Mouse (Mus musculus): ENCODE results near the gene Rtn4rl1. TPM values are rescaled to one million over a fixed set of nuclear protein-coding genes. Genes with fewer than 3 reads are reported as not detected.

The Rtn4rl1 gene
- total RNA-seq, 2 experiments from 2014 or later: 0.15 to 0.37 TPM

GRCm38 (mm10) chr11:75183917-75184570, 9.5 kb upstream of the Rtn4rl1 start:
- no peak for ATAC-seq (replicated peaks; ENCODE audit: poor library complexity, severe bottlenecking)

- no peak for ATAC-seq (replicated peaks; ENCODE audit: poor library complexity, severe bottlenecking)
Measured at GRCm38 (mm10) chr11:75184573-75184972, 9.0 kb upstream of the Rtn4rl1 start.

GRCm38 (mm10) chr11:75184986-75185385, 8.6 kb upstream of the Rtn4rl1 start:
- no peak for ATAC-seq (replicated peaks; ENCODE audit: poor library complexity, severe bottlenecking)

- peak; percentile 14 for ATAC-seq (replicated peaks; ENCODE audit: poor library complexity, severe bottlenecking)
Measured at GRCm38 (mm10) chr11:75189713-75190370, 3.7 kb upstream of the Rtn4rl1 start.

- ATAC-seq (replicated peaks; ENCODE audit: poor library complexity, severe bottlenecking): peak; percentile 79
Measured at GRCm38 (mm10) chr11:75190371-75190724, 3.2 kb upstream of the Rtn4rl1 start.

GRCm38 (mm10) chr11:75190905-75191441, 2.6 kb upstream of the Rtn4rl1 start, which contains the start of gene Dph1:
Dph1 (minus strand) TSS chr11:75191241.
- ATAC-seq (replicated peaks; ENCODE audit: poor library complexity, severe bottlenecking): no peak

- no peak for ATAC-seq (replicated peaks; ENCODE audit: poor library complexity, severe bottlenecking)
Measured at GRCm38 (mm10) chr11:75191841-75192240, 1.7 kb upstream of the Rtn4rl1 start.

- ATAC-seq (replicated peaks; ENCODE audit: poor library complexity, severe bottlenecking): peak; percentile 43
Measured at GRCm38 (mm10) chr11:75192336-75193214, 1.0 kb upstream of the Rtn4rl1 start.

GRCm38 (mm10) chr11:75194121-75194849, 702 bp downstream of the Rtn4rl1 start:
- ATAC-seq (replicated peaks; ENCODE audit: poor library complexity, severe bottlenecking): no peak

- ATAC-seq (replicated peaks; ENCODE audit: poor library complexity, severe bottlenecking): peak; percentile 26
Measured at GRCm38 (mm10) chr11:75194850-75195461, 1.4 kb downstream of the Rtn4rl1 start.

GRCm38 (mm10) chr11:75196131-75196530, 2.5 kb downstream of the Rtn4rl1 start:
- no peak for ATAC-seq (replicated peaks; ENCODE audit: poor library complexity, severe bottlenecking)

- 0 out of 2 replicates have a peak, but pooled peaks have one; percentile 23 for ATAC-seq (replicated peaks; ENCODE audit: poor library complexity, severe bottlenecking)
Measured at GRCm38 (mm10) chr11:75197956-75198355, 4.4 kb downstream of the Rtn4rl1 start.

- no peak for ATAC-seq (replicated peaks; ENCODE audit: poor library complexity, severe bottlenecking)
Measured at GRCm38 (mm10) chr11:75198792-75199191, 5.2 kb downstream of the Rtn4rl1 start.

GRCm38 (mm10) chr11:75199951-75200350, 6.4 kb downstream of the Rtn4rl1 start:
- ATAC-seq (replicated peaks; ENCODE audit: poor library complexity, severe bottlenecking): no peak

GRCm38 (mm10) chr11:75200935-75201334, 7.4 kb downstream of the Rtn4rl1 start:
- ATAC-seq (replicated peaks; ENCODE audit: poor library complexity, severe bottlenecking): no peak

- no peak for ATAC-seq (replicated peaks; ENCODE audit: poor library complexity, severe bottlenecking)
Measured at GRCm38 (mm10) chr11:75201721-75202120, 8.1 kb downstream of the Rtn4rl1 start.

GRCm38 (mm10) chr11:75203926-75204325, 10.3 kb downstream of the Rtn4rl1 start:
- ATAC-seq (replicated peaks; ENCODE audit: poor library complexity, severe bottlenecking): no peak

- ATAC-seq (replicated peaks; ENCODE audit: poor library complexity, severe bottlenecking): peak; percentile 33; the same call in 1 of the 2 replicates
Measured at GRCm38 (mm10) chr11:75204472-75204871, 10.9 kb downstream of the Rtn4rl1 start.

- ATAC-seq (replicated peaks; ENCODE audit: poor library complexity, severe bottlenecking): no peak
Measured at GRCm38 (mm10) chr11:75206347-75206746, 12.8 kb downstream of the Rtn4rl1 start.

GRCm38 (mm10) chr11:75209363-75209762, 15.8 kb downstream of the Rtn4rl1 start:
- peak; percentile 45 for ATAC-seq (replicated peaks; ENCODE audit: poor library complexity, severe bottlenecking)
